Mouse (Mus musculus): ENCODE data around the gene Prickle1.

Gene Prickle1

DNA sequence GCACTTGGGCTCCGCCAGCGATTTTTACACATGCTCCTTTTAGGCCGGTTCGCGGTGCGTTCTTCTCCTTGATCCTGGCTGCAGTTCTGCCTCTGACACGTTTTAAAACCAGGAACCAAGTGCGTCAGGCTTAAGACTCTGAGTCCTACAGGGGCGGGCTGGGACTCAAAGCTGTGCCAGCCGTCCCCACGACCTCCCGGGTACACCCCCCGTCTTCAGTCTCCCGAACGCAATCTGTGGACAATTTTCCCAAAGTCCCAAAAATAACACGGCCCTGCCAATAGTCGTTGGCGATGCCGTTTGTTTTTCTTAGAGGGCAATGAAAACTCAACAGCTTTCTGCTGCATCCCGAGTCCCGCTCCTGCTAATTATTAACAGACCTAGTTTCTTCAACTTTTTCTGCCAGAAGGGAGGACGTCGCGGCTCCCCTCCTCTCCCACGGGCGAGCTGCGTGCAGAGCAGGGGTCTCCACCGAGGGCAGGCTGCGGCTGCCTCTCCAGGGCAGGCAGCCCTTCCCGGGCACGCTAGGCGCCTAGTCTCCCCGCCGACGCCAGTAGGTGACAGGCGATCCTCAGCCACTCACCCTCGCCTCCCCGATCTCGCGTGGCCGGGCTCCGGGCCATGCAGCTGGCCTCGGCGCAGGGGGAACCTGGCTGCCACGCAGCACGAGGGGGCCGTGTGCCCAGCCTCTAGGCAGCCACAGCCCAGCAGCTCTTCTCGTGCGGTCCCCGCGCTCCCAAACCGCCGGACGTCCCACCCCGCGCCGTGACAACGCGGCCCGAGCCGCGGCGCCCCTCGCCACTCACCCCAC, 598 bp downstream of the Prickle1 start:
- in situ Hi-C loops (cut with MboI; ENCODE audit: low sequenced_read_pairs), result loop anchor here (25.0 kb wide), 2 partner anchors 617 to 1158 kb away; no protein-coding TSS in a partner anchor

DNA sequence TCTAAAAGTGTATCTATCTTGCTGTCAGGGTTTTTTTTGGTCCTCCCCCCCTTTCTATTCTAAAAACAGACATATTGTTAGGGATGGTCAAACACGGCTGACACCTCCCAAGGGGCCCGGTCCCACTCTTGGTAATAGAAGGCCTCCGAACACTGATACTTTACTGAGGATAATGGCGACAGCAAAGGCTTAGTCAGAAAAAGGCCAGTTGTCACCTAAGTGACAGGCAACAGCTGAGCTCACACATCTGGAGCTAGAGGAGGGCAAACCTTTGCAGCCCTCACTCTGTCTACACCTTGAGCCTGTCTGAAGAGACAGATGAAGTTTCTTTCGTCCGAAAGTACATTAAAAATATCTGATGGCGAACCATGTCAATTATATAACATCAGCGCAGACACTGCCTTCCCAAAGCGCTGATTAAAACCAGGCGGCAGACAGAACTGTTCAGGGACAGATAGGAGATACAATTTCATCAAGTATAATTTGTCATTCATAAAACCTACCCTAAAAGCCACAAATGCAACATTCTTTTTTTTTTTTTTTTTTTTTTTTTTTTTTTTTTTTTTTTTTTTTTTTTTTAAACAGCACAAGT, 1.3 kb downstream of the Prickle1 start:
- in situ Hi-C loops (cut with MboI; ENCODE audit: low sequenced_read_pairs), result loop anchor here (25.0 kb wide), 2 partner anchors 618 to 1157 kb away; no protein-coding TSS in a partner anchor

DNA sequence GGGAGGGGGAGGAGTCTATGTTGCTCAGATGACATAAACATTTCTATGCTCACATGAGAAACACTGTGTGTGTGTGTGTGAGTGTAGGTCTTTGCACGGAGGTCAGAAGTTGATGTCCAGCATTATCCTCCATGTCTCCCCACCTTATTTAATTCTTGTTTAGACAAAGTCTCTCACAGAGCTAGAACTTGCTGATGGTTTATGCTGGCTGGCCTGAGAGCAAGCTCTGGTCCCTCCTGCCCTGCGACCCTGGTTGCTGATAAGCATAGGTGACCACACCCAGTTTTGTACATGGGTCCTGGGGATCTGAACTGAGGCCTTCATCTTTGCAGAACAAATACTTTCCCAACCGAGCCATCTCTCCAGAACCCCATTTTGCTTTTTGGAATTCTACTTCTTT, 3.1 kb downstream of the Prickle1 start:
- in situ Hi-C loops (cut with MboI; ENCODE audit: low sequenced_read_pairs), result loop anchor here (25.0 kb wide), 2 partner anchors 620 to 1155 kb away; no protein-coding TSS in a partner anchor

DNA sequence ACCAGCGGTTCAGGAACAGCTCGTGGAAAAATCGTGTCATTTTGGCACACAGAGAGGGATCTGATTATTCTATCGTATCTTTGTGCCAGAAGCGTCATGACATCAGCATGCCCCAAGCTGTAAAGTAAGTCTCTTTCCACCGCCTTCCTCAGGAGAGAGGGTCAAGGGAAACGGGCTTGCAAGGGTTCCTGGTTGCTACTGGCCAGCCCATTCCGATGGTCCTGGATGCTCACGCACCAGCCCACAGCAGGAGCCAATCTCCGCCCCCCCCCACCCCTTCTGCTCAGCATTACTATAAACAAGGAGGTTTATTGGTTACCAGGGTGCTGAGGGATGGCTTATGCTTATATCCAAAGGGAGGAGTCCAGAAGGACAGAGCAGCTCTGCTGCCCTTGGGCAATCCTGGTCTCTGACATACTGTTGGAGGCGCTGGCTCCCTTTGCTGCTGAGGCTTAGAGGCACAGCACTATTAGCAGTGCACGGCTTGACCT, 3.8 kb downstream of the Prickle1 start:
- in situ Hi-C loops (cut with MboI; ENCODE audit: low sequenced_read_pairs), result loop anchor here (25.0 kb wide), 2 partner anchors 620 to 1155 kb away; no protein-coding TSS in a partner anchor

DNA sequence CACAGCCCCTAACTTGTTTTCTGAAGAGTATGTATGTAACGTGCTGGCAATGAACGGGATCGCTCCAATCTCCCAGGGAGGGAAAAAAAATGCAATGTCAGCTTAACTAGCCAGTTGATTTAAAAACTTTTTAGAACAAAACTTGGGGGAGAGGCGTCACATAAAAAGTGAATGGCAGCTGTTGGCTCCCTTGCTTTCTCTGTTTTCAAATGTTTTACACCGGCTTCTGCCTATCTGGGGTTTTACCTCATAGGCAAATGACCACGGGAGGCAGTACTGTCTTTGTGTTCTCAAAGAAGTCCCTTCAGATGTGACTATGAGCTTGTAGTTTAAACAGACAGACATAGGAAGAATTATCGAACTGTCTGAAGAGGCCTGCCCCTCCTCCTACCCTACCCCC, 4.3 kb downstream of the Prickle1 start:
- in situ Hi-C loops (cut with MboI; ENCODE audit: low sequenced_read_pairs), result loop anchor here (25.0 kb wide), 2 partner anchors 621 to 1154 kb away; no protein-coding TSS in a partner anchor

DNA sequence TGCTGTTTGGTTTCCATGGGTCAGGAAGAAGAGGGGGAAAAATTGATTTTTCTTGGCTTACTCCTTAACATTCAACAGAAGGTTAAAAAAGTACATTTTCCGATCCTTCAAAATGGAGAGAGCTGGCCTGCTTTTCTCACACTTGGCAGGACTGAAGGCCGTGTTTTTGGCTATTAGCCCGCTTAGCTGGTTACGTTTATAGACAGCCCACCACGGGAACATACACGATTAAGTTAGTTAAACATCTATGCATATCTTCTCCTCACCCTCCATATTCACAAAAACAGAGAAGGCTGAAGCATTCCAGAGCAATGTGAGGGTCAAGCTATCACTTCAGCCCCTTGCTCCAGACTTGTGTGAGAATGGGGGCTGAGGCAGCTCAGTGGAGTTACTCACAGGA, 7.3 kb downstream of the Prickle1 start:
- in situ Hi-C loops (cut with MboI; ENCODE audit: low sequenced_read_pairs), result loop anchor here (25.0 kb wide), 2 partner anchors 624 to 1151 kb away; no protein-coding TSS in a partner anchor

DNA sequence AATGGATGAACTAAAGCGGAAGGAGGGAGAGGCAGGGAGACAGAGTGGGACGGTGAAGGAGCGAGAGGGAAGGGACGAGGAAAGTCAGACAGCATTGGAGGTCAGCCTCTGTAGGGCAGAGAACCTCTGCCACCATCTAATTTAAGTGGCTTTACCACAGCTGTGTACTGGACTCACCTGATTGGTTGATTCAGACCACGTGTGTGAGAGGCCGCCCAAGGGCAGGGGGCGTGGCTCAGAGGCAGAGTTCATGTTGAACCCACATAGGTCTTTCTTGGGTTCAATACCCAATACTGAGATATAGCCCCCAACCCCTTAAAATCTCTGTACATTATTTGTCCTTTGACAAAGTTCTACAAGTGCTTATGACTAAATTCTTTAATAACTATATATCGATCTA, 8.0 kb downstream of the Prickle1 start:
- in situ Hi-C loops (cut with MboI; ENCODE audit: low sequenced_read_pairs), result loop anchor here (25.0 kb wide), 2 partner anchors 625 to 1150 kb away; no protein-coding TSS in a partner anchor

DNA sequence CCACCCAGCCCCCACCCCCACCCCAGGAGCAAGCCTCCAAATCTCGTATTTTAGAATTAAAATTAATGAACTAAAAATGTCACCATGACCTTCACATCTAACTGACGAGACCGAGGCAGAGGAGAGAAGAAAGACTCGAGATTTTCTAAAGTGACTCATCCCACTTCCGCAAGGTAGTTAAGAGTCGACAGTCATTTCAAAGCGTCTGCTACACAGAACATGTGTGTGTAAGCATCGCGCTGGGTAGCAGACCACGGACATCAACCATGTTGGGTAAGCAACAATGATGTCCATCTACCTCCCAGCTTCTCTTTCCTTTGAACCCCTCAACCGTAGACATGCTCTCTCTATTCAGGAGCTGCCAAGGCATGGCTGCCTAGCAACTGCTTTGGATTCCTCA, 12.6 kb downstream of the Prickle1 start:
- in situ Hi-C loops (cut with MboI; ENCODE audit: low sequenced_read_pairs), result loop anchor here (25.0 kb wide), 2 partner anchors 629 to 1146 kb away; no protein-coding TSS in a partner anchor

DNA sequence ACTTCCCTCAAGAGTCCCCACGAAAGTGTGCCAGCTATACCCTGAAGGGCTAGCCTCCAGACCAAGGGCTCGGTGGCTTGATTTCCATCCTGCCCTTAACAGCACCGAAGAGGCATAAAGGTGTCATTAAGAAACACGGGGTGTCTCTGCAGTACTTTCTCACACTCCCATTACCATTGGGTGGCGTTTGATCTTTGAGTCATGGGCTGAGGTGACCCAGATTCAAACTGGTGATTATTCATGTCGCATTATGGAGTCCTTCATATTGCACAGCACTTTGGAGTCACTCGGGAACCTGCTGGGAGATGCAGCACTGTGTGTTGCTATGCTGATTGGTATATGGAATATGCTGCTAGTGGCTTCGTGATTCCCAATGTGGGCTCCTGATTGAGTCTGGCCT, 14.0 kb downstream of the Prickle1 start:
- in situ Hi-C loops (cut with MboI; ENCODE audit: low sequenced_read_pairs), result loop anchor here (25.0 kb wide), 2 partner anchors 631 to 1144 kb away; no protein-coding TSS in a partner anchor

DNA sequence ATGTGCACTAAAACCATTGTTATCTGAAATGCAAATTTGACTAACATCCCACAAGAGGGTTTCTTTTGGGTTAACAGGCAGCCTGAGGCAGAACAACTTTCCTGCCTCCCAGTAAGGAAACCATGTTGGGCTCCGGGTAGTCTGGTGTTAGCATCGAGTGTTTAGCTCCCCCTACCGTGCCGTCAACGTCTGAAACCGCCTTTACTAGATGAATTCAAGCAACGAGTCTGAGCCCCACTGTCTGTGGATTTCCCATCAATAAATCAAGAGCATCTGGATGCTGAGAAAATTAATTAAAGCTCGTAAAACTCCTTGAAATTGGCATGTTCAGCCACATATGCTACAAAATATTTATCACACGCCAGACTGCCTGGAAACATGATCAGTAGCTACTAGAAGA, 15.8 kb downstream of the Prickle1 start:
- in situ Hi-C loops (cut with MboI; ENCODE audit: low sequenced_read_pairs), result loop anchor here (25.0 kb wide), 2 partner anchors 632 to 1143 kb away; no protein-coding TSS in a partner anchor

DNA sequence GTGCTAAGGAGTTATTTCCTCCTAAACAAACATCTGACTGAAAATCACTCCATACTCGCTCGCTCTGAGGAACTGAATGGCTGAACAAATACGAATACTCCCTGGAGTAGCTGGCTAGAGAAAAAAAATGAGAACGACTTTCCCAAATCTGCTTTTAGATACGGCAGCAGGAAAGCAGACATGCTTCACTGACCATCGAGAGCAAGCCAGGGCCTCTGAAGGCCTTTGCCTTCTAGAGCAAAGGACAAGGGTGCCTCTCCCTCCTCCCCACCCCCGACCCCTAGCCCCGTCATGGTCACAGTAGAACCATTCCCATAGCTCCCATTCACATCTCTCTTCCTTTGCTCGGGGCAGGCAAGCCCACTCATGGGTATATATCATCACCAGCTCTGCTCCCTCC, 16.6 kb downstream of the Prickle1 start:
- in situ Hi-C loops (cut with MboI; ENCODE audit: low sequenced_read_pairs), result loop anchor here (25.0 kb wide), 2 partner anchors 633 to 1142 kb away; no protein-coding TSS in a partner anchor

DNA sequence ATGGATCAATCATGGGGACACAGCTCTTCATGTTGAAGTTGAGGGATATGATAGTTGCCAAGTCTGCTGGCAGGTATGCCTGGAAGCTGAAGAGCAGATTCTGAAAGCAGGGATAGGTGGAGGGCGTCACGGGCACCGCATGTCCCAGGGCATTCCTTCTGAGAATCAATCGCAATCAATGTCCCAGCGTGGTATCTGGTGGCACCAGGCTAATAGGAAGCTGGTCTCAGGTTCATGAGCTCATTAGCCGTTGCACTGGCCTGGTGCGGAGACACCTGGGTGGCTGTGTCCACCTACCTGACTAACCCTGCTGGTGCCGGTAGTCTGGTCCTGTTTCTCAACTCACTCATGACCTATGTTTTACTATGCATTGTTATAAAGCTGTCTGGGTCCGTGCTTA, 19.3 kb downstream of the Prickle1 start:
- in situ Hi-C loops (cut with MboI; ENCODE audit: low sequenced_read_pairs), result loop anchor here (25.0 kb wide), 2 partner anchors 636 to 1139 kb away; no protein-coding TSS in a partner anchor

DNA sequence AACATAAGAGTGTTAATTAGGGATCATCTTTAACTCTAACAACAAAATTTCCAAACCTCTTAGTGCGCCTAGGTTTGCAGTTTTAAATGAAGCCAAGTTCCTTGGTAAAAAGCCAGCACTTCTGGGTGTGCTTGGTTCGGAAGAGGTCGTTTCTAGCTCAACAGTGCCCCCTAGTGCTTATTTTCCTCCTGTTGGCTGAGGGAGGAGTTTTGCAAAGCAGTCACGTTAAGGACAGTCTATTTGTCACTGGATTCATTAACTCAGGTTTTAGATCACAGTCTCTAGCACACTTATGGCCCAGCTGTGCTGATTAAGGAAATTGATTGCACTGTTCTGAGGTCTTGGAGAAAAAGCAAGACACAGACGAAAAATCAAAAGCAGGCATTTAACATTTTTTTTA, 19.8 kb downstream of the Prickle1 start:
- in situ Hi-C loops (cut with MboI; ENCODE audit: low sequenced_read_pairs), result loop anchor here (25.0 kb wide), 2 partner anchors 636 to 1139 kb away; no protein-coding TSS in a partner anchor

DNA sequence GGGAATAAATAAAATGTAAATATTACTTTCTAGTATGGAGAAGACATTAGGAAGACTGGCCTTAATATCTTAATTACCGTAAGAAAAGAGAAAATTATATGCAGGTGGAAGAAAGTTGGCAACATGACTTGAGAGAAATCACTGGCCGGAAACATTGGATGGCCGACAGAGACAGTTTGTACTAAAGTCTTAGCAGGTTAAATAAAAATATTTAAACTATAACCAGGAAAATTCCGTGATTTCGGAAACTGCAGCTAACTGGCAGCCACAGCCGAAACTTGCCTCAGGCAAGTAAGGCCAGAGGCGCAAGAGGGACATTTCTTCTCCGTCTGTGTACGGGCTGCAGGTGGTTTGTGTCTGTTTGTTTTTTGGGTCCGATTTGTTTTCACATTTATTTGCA, 22.8 kb downstream of the Prickle1 start:
- in situ Hi-C loops (cut with MboI; ENCODE audit: low sequenced_read_pairs), result no loop called here

DNA sequence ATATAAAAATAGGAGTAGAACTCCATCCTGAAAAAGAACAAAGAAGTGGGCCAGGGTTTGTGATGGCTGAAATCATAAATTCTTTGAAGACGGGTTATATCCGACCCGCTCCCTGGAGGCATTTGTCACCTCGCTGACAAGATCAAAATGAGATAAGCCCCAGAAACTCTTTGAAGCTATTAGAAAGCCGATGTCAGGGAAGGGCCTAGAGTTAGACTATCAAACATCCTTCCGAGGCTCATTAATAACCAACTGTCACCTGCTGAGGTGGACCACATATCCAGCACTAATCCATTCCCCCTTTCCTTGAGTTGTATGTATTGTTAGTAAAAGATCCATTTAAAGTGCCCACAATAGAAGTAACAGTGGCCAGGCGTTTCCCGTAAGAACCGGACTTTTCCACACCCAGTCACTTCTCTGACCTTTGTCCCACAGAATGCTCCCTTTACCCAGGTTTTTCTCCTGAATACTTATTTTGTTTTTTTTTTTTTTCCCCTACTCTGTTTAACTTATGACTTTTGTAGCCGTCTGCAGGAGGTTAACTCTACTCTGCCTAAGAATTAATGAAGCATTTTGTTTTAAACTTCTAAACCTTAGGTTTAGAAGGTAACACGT, 24.7 kb downstream of the Prickle1 start:
- in situ Hi-C loops (cut with MboI; ENCODE audit: low sequenced_read_pairs), result no loop called here

DNA sequence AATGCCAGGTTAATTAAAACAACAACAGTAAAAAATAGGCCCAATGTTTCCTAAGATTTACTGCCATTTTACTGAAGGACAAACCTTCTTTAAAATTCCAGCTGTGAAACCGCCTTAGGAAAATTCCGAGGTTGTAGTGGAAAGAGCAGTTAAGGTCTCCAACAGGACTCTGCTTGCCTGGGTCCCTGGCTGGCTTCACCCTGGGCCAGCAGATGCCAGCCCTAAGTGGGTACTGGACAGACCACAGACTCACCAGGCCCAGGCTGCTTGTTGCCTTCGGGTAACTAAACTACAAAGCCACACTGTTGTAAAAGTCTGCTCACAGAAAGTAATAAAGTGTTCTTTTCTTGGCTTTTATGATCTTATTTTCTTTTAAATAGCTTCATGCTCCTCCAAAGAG, 26.8 kb downstream of the Prickle1 start:
- in situ Hi-C loops (cut with MboI; ENCODE audit: low sequenced_read_pairs), result no loop called here

DNA sequence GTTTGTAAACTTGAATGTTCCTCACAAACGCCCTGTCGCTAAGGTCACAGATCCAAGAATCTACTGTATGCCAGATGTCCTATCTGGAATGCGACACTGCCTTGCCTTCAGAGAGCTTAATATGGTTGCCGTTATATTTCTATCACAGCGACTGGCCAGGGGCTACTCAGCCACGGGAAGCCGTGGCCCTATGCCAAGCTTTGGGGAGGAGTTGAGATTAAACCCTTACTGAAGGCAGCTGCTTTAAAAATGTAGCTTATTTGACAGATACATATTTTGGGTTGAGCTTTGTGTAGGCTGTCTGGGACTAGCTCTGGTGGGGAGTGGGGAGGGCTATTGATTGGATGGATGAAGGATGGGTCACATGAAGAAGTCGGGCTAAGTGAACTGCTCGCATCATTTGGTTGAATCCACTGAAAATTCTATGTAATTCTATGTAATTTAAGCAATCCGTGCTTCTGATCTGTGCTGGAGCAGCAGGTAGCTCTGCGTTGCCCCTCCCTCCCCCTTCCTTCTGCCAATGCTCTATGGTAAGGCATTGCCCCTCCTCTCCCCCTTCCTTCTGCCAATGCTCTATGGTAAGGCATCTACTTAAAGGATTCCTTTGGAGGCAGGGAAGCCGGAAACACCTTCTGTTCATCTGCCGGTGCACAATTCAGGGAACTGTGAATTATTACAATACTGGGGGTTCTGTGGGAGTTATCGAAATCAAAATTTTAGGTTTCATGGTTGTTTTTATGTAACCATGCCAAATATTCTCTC, 28.0 kb downstream of the Prickle1 start:
- in situ Hi-C loops (cut with MboI; ENCODE audit: low sequenced_read_pairs), result no loop called here

DNA sequence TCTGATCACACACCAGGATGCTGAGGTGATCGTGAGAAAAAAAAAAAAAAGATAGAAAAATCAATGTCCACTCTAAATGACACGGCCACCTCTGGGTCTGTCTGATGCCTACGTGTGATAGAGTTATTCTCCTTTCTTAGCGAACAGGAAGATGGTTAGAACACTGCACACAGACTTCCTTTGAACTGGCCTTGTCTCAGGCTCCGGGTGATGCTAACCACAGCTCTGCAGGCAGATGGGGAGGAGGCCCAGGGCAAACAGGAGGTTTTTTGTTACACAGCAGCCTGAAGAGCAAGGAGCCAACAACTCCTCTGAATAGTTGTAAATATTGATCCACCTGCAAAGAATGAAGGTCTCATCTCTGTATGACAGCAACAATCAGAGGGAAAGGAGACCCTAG, 32.2 kb downstream of the Prickle1 start:
- in situ Hi-C loops (cut with MboI; ENCODE audit: low sequenced_read_pairs), result no loop called here

DNA sequence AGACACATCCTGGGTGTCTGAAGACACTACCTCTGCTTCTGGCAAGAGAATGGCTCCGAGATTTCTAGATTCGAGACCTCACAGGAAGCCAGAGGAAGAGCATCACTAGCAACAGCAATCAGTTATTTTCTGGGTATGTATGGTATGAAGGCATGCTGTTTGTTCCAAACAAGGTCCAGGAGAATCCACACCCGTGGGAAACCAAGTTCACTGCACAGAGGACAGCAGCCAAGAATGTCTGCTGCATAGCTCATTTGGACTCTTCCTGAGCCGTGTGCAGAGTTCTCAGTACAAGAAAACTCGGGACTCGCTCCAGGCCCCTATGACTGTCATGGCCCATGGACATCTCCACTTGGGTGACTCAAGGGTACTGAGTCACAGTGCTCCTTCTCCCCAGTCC, 34.2 kb downstream of the Prickle1 start:
- in situ Hi-C loops (cut with MboI; ENCODE audit: low sequenced_read_pairs), result no loop called here

DNA sequence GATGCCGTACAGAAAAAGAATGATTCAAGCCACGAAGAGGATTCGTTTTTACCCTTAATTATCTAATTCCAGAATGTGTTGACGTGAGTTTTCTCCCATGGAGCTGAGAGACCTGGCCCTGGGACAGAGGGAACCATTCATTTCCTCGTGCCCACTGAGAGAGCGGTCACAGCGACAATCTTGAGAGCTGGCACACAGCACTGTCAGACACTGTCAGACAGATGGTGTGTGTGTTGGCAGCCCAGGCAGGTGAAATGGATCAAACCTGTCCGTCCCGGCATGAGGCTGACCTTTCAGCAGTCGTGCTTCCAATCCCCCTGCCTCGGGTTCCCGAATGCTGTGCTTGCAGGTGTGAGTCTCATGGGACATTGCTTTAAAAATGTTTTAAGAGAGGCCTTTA, 37.3 kb downstream of the Prickle1 start:
- in situ Hi-C loops (cut with MboI; ENCODE audit: low sequenced_read_pairs), result no loop called here
